Mouse (Mus musculus) skeletal muscle tissue, adult 2 months (tissue): Measurements from ENCODE around the gene Acap3.

Experiments
- DNase-seq: peaks from one replicate; pipeline ENCODE4 v3.0.0-alpha.2; 2012; ENCODE audit warnings: low read depth, low spot score

Acap3 gene

DNA sequence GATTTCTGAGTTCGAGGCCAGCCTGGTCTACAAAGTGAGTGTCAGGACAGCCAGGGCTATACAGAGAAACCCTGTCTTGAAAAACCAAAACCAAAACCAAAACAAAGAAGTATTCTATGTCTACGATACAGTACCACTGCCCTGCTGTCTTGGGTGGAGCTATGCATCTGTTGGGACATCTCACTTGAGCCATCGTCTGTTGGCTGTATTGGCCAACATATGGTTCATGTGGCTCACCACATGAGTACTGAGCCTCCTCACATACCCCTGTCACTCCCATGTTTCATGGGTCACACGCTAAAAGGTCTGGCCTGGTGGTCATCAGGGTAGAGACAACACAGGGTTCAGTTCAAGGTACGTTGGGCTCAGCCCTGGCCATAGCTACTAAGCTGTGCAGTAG lies 5.3 kb upstream of the Acap3 start:
- DNase-seq: no peak

DNA sequence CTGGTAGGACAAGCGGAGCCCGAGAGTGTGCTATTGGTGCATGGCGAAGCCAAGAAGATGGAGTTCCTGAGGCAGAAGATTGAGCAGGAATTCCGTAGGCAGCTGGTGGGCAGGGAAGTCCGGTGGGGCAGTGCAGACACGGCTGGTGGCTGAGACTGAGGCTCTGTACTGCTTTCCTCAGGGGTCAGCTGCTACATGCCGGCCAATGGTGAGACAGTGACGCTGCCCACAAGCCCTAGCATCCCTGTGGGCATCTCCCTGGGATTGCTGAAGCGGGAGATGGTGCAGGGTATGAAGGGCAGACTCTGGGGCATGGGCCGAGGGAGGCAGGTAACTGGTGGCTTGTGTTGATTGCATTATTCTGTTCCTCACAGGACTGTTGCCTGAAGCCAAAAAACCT lies 3.9 kb upstream of the Acap3 start:
- DNase-seq: no peak

DNA sequence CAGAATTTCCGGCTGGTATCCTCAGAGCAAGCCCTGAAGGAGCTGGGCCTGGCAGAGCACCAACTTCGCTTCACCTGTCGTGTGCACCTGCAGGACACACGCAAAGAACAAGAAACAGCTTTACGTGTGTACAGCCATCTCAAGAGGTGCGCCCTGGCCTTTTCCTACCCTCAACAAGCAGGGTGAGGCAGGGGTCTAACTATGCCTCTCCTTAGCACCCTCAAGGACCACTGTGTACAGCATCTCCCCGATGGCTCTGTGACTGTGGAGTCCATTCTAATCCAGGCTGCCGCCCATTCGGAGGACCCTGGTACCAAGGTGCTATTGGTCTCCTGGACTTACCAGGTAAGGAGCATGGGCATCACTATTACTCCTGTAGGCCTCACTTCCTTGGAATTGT lies 3.4 kb upstream of the Acap3 start:
- DNase-seq: no peak

DNA sequence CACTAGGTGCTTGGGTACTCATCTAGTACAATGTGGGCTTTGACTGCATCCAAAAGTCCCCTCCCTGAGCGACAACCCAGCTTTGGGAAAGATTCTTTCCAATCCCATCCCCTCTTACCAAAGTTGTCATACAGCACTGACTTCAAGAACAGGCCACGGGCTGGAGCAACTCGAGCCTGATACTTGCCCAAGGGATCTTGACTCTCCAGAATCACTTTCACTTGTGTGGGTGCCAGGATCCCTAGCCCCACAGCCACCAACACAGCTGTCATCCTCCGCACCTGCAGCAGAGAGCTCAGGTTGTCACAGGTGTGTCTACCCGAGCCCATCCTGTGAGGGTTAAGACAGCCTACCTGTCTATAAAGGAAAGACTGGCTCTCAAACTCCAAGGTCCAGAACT lies 2.3 kb upstream of the Acap3 start:
- no peak for DNase-seq

DNA sequence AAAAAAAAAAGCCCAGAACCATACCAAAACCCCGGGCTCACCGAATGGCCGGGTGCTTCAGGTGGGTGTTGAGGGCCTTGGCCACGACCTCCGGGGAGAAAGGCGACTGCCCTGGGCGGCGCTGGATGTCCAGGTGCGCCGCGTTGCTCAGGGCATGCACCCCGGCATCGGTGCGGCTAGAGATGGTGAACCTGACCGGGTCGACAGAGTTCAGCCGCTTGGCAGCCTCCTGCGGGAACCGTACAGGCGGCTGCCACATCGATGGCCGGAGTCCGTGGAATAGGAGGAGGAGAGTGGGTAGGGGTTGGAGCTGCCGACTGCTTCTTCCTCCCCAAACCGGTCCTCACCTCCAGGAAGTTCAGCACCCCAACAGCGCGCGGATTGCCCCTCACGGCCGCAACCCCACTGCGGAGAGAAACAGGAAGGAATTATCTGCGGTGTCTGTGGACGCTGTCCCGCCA lies 581 bp upstream of the Acap3 start:
- DNase-seq: no peak

DNA sequence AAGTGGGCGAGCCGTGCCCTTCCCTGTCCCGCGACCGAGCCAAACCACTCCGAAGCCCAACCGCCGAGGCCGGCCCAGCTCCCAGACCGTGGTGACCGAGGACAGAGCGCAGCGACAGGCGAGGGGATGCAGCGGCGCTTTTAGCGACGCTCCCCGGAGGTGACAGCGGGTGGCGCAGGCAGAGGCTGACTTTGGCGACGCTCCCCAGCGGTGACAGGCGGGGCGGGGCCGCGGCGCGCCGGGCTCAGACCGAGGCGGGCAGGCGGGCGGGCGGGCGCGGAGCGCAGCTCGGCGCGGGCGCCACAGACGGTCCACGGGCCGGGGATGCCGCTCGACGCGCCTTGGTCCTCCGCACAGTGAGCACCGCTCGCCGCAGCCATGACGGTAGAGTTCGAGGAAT lies 395 bp downstream of the Acap3 start:
- DNase-seq: peak; percentile 73

DNA sequence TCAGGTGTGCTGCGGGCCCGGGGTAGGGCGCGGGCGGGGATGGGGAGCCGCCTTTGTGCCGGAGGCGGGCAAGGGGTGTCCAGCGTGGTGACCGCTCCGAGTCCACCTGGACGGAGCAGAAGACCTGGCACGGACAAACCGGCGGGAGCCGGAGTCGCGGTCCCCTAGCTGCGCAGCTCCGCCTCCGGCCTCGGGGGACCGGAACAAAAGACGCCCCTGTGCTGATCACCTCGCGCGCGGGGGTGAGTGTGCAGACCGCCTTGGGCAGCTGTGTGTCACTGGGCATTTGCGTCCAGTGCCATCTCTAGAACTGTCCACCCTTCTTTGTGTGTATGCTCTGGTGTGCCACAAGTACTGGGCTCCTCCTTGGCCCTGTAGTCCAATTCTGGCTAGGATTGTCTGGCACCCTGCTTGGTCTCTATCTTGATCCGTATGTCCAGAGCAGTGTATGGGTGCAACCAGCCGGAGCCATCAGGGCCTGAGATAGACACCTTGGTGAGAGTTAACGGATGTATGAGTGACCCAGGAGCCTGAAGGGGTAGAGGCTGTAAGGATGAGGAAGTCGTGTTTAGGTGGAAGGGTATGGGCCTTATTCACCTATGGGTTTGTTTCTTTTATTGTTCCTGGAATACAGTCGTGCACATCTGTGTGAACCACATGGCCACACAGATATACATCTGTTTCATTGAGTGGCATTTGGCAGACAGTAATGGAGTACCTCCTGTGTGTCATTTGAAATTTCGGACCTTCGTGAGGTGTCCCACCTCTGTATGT lies 1.0 kb downstream of the Acap3 start:
- no peak for DNase-seq

DNA sequence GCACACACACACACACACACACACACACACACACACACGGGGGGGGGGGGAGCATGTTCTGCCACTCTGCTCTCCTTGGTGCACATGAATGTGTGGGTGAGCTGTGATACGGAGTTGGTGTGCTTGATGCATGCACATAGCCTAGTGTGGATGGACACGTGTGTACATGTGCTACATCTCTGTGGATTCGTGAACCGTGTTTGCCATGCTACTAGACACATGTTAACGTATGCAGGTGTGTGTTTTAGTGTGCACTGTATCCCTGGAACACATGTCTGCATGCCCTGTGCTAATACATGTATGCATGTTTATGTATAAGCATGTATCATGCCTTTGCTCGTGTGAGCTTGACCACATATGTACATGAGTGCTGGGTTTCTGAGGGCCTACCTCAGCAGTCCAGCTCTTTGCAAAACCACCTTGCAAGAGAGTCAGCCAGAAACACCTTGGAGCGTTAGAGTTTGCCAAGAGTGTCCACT lies 1.6 kb downstream of the Acap3 start:
- DNase-seq: no peak

DNA sequence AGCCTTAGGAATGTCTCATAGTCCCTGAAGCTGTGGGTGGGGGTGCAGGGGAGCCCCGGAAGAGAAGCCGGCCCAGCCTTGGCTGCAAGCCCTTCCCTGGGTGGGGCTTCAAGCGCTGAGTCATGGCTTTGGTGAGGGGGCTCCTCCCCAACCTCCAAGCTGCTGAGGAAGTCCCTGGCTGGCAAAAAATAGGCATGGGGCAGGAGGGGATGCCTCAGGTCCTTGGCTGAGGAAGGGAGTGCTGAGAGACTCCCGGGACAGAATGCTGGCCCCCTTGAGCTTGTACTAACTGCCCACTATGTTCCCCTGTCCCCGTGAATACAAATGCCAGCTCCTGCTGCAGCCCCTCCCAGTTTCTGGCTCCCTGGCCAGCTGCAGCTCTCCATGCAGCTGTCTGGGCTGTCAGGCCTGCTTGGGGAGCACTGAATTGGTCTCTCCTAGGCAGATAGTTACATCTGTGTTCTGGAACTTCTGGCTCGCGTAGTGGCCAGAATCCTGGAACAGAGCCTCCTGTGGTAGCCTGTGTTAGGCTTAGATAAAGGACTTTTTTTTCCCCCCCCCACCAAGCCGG lies 2.8 kb downstream of the Acap3 start:
- peak; percentile 74 for DNase-seq

DNA sequence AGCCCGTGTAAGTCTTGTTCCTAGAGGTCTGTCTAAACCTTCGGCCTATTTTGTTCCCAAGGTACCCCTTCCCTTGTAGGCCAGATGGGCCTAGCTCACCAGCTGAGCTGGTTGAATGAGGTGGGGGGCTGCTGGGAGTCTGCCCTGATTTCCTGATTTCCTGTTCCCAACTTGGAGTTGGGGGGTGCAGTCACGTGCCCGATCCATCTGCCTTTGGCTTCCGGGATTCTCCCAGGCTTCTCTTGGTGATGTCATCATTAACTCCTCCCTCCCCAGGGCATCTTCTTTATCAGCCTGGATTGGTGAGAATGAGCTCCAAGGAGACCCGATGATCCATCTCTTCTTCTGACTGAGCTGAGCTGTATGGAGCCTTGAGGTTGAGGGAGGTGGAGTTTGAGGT lies 3.6 kb downstream of the Acap3 start:
- peak; percentile 57 for DNase-seq

DNA sequence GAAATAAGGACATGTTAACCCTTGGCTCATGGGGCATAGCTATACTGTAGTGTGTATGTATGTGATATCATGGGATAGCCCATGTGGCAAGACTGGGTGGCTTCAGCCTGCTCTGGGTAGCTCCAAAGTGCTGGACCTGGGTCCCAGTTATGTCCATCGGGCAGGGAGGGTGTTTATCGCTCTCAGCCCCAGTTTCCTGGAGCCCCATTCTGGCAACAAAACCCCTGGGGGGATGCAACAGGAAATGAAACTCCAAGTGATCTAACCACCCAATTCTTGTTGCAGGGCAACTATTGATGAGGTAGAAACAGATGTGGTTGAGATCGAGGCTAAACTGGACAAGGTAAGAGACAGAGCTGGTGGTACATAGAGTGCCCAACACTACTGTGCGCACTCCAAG lies 4.2 kb downstream of the Acap3 start:
- DNase-seq: no peak

DNA sequence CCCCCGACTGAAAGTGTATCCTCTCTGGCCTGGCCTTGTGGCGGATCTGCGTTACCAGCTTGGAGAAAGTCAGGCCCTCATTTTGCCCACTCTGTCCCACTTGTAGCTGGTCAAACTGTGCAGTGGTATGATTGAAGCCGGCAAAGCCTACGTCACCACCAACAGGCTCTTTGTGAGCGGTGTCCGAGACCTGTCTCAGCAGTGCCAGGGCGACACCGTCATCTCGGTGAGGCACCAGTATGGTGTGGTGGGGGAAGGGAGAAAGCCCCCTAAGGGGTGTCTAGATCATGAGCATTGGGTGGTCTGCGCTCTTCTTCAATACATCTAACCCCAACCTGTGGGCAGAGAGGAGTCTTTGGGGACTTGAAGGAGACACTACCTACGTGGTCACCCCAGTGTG lies 4.8 kb downstream of the Acap3 start:
- no peak for DNase-seq

DNA sequence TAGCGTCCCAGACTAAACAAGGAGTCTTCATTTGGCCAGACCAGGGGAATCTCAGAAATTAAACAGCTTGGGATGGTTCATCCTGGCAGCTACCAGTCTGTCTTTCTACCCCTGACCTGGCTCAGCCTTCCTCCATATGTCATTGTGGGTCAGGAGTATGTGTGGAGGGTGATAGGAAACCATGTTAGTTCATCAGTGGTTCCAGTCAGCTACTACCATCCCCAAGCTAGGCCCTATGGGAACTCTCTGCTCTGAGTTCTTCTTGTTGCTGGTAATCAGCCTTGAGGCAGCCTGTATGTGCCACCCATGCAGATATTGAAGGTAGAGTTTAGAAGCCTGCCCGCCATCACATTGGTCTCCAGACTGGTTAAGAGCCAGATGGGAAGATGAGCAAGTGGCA lies 6.7 kb downstream of the Acap3 start:
- no peak for DNase-seq

DNA sequence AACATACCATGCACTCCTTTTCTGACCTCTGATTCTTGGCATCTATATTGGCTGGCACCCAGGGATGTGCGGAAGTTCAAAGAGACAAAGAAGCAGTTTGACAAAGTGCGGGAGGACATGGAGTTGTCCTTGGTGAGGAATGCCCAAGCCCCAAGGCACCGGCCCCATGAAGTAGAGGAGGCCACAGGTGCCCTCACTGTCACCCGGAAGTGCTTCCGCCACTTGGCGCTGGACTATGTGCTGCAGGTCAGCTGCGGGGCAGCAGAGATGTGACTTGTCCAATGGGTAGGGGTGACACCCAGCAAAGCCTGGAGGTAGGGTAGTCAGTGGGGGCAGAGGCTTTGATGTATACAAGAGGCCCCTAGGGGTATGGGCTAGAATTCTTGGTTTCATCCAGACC lies 7.7 kb downstream of the Acap3 start:
- DNase-seq: no peak

DNA sequence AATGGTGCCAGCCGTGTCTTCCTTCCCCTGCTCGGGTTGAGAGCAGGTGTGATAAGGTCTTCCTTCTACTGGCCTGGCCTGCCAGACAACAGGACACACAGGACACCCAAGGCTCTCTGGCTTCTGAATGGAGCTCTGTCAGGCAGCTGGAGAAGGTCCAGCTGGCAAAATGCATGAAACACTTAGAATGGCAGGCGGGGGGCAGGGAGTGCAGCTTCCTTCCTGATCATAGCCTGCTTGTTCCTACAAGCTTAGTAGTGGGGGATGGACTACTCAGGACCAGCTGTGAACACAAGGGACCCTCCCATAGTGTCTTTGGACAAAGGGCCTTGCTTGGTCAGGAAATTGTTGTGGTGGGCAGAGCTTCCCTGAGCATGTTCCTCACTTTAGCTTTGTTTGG lies 9.6 kb downstream of the Acap3 start:
- no peak for DNase-seq

DNA sequence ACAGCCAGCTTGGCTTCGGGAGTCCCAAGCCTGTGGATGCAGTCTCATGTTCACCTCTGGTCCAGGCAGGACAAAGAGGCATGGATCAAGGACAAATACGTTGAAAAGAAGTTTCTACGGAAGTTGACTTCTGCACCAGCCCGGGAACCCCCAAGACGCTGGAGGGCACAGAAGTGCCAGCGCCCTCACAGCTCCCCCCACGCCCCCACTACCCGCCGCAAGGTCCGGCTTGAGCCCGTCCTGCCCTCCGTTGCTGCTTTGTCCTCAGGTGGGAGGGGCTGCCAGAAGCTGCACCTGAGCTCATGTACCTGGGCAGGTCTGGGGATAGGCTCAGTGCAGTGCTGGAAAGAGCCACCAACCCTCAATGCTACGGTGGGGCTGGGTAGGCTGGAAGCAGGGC lies 11.6 kb downstream of the Acap3 start:
- DNase-seq: no peak

DNA sequence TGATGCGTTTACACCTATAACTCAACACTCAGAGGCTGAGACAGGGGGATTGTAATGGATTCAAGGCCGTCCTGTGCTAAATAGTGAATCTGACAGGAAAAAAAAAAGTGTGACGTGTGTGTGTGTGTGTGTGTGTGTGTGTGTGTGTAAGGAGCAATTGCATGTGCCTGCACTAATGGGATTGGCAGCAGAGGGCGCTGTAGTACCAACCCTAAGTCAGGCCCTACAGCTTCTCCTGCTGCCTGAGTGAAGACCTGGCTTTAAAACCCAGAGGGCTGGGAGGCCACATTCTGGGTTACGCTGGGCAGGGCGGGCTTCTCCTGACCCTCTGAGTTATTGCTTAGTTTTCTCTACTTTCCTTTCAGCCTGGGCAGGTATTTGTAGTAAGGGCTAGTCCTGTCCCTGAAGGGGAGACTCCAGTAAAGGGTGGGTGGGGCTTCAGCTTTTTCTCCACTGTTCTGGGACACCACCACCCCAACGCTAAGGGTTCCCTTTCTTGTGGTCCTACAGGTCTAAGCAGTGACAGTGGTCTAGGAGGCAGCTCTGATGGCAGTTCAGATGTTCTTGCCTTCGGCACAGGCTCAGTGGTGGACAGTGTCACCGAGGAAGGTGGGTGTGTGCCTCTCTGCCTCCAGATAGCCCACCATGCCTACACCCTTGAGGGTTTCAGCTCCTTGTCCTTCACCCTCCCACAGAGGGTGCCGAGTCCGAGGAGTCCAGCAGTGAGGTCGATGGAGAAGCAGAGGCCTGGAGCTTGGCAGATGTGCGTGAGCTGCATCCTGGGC lies 12.9 kb downstream of the Acap3 start:
- no peak for DNase-seq

DNA sequence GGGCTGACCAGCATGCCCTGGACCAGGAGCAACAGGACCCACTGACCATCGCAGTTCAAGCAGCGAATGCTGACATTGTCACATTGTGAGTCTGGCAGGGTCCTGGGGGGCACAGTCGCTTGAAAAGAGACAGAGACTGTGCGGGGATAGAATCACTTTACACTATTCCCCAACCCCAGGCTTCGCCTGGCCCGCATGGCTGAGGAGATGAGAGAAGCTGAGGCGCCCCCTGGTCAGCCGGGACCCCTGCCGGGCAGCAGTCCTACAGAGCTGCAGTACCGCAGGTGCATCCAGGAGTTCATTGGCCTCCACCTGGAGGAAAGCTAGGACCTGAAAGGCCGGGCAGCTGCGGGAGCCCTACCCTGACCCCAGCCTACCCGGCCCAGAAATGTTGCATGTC lies 14.0 kb downstream of the Acap3 start:
- no peak for DNase-seq

DNA sequence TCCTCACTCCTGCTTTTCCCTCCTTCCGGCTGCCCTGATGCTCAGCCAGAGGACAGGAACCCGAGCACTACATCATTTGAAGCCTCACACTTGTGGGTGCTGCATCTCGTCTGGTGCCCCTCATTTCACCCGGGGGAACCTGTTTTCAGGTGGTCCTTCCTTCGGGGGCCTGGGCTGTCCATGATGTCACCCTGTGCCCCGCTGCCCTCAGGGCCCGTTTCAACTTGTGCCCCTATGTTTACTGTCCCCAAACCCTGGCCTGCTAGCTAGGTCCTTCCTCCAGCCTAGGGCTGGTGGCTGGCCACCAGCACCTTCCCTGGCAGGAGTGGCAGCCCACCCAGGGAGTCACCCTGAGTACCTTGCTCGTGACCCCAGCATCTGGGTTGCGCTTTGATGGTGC lies 14.5 kb downstream of the Acap3 start:
- no peak for DNase-seq

DNA sequence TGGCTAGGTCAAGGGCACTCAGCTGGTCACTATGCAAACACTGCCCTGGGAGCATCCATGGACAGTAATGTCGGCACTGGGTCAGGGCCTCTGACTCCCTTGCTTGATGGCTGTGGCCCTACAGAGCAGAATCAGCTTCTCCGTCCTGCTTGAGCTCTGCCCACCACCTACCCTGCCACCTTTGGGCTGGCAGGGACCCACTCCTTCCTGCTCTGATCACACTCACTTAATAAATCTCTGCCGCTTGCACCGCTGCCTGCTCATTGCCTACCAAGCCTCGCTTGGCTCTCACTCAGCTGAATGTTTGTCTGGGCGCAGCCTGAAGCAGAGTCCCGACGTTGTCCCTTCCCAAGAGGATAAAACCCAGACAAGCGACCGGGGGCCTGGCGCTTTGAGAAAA lies 15.4 kb downstream of the Acap3 start:
- DNase-seq: no peak

DNA sequence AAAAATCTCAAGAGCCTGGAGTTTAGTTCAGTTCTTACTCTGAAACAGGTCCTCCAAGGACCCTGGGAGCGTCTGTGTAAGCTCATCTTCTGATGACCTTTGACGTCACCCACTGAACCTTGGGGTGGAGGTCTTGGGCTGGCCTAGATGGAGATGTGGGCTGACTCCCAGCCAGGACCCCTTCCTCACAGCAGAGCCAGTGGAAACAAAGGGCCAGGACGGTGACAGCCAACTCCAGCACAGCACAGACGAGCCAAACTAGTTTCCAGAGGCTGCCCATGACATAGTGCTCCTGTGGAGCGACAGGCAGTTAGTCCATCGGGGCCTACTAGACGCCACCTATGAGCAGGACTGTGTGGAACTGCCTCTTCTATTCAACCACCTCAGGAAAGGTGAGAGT lies 16.7 kb downstream of the Acap3 start:
- no peak for DNase-seq

DNA sequence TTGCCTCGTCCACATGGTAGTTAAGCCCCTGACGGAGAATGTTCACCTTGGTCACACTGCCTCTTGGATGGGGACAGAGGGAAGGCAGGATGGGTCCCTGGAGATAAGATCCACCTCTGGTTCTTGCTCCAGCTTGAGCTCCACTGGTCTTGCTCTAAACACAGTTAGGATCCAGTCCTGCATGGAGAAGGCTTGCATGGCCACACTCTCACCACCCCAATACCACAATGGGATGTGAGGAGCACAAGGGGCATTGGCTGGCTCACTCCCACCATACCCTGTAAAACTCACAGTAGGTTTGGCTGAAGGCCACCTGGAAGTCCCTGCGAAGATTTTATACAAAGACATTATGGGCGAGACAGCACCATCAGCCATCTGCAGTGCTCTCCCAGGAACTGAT lies 17.1 kb downstream of the Acap3 start:
- DNase-seq: no peak

DNA sequence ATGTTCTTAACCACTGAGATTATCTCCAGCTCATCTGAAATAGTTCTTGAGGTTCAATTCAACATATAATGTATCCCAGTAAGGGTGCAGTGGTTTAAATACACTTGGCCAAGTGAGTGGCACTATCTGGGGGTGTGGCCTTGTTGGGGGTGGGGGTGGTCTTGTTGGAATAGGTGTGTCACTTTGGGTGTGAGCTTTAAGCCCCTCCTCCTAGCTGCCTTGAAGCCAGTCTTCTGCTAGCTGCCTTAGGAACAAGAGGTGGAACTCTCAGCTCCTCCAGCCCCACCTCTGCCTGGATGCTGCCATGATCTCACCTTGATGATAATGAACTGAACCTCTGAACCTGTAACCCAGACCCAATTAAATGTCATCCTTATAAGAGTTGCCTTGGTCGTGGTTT lies 40.4 kb downstream of the Acap3 start:
- no peak for DNase-seq
